Mouse (Mus musculus): Measurements from ENCODE around the gene Arih2.
"Not testable (repeated sequence)": the region's sequence is repeated elsewhere in the genome, so short reads cannot be mapped to it uniquely, and the experiment has no call there.

The Arih2 gene

GRCm38 (mm10) chr9:108649561-108650440, 615 bp upstream of the Arih2 start:
- peak; percentile 20 for DNase-seq (ENCODE audit: low spot score)

- peak; percentile 21 for DNase-seq (ENCODE audit: low spot score)
Observed at GRCm38 (mm10) chr9:108648166-108648565, 1.0 kb downstream of the Arih2 start.

- no peak for DNase-seq (ENCODE audit: low spot score)
Observed at GRCm38 (mm10) chr9:108639825-108640224, 9.4 kb downstream of the Arih2 start.

- DNase-seq (ENCODE audit: low spot score): no peak
Observed at GRCm38 (mm10) chr9:108635415-108635814, 13.8 kb downstream of the Arih2 start.

GRCm38 (mm10) chr9:108633846-108634245, 15.3 kb downstream of the Arih2 start:
- DNase-seq (ENCODE audit: low spot score): no peak

GRCm38 (mm10) chr9:108632375-108632774, 16.8 kb downstream of the Arih2 start:
- no peak for DNase-seq (ENCODE audit: low spot score)

- DNase-seq (ENCODE audit: low spot score): peak; percentile 1
Observed at GRCm38 (mm10) chr9:108631631-108632256, 17.4 kb downstream of the Arih2 start.

- DNase-seq (ENCODE audit: low spot score): no peak
Observed at GRCm38 (mm10) chr9:108630683-108631082, 18.5 kb downstream of the Arih2 start.

- no peak for DNase-seq (ENCODE audit: low spot score)
Observed at GRCm38 (mm10) chr9:108628141-108628540, 21.0 kb downstream of the Arih2 start.

- peak; percentile 52 for DNase-seq (ENCODE audit: low spot score)
Observed at GRCm38 (mm10) chr9:108626498-108626897, 22.7 kb downstream of the Arih2 start.

- no peak for DNase-seq (ENCODE audit: low spot score)
Observed at GRCm38 (mm10) chr9:108617301-108617700, 31.9 kb downstream of the Arih2 start.

GRCm38 (mm10) chr9:108611488-108611887, 37.7 kb downstream of the Arih2 start:
- DNase-seq (ENCODE audit: low spot score): no peak

GRCm38 (mm10) chr9:108608889-108609288, 40.3 kb downstream of the Arih2 start:
- no peak for DNase-seq (ENCODE audit: low spot score)

- DNase-seq (ENCODE audit: low spot score): not testable (repeated sequence)
Observed at GRCm38 (mm10) chr9:108607929-108608328, 41.3 kb downstream of the Arih2 start.

GRCm38 (mm10) chr9:108601986-108602385, 47.2 kb downstream of the Arih2 start:
- DNase-seq (ENCODE audit: low spot score): no peak

- peak; percentile 66 for DNase-seq (ENCODE audit: low spot score)
Observed at GRCm38 (mm10) chr9:108600011-108600410, 49.2 kb downstream of the Arih2 start.

- DNase-seq (ENCODE audit: low spot score): no peak
Observed at GRCm38 (mm10) chr9:108599021-108599566, 50.1 kb downstream of the Arih2 start.

- peak; percentile 64 for DNase-seq (ENCODE audit: low spot score)
Observed at GRCm38 (mm10) chr9:108596998-108597764, 52.0 kb downstream of the Arih2 start, which contains the start of gene P4htm. Gene P4htm (minus strand): TSS chr9:108597667.

- no peak for DNase-seq (ENCODE audit: low spot score)
Observed at GRCm38 (mm10) chr9:108594354-108594753, 54.8 kb downstream of the Arih2 start.

- DNase-seq (ENCODE audit: low spot score): no peak
Observed at GRCm38 (mm10) chr9:108591462-108591861, 57.7 kb downstream of the Arih2 start.

GRCm38 (mm10) chr9:108589229-108589628, 60.0 kb downstream of the Arih2 start:
- no peak for DNase-seq (ENCODE audit: low spot score)

- peak; percentile 62 for DNase-seq (ENCODE audit: low spot score)
Observed at GRCm38 (mm10) chr9:108587571-108588180, 61.5 kb downstream of the Arih2 start.

Data from lung, postnatal 25 days (tissue).